Mouse (Mus musculus): Measurements from ENCODE around the gene Mapk1. TPM values are rescaled to one million over a fixed set of nuclear protein-coding genes. Genes with fewer than 3 reads are reported as not detected.

Gene Mapk1
- polyA plus RNA-seq, 1 experiment, result 296 TPM

DNA sequence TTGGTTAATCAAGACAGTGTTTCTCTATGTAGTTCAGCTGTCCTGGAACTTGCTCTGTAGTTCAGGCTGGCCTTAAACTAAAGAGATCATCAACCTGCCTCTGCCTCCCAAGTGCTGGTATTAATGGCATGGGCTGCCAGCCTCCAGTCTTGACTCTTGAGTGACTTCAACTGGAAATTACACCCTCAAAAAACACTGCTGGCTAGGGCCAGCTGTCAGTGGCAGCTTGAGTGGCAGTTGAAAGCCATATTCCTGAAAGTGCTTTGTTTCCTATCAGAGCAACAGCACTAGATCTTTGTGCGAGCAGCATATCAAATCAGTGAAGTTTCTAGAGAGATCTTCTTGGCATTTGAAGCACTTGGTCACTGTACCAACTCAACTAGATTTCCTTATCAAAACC lies 58.2 kb downstream of the Mapk1 start:
- Histone ChIP-seq H3K4me3 (ENCODE audit: insufficient read depth, low read length) (no peak overlapping the region), H3K27ac (ENCODE audit: insufficient read depth, low read length) (no peak overlapping the region), H3K4me1 (ENCODE audit: control insufficient read depth, insufficient read depth, low read length) (peaks cover 12% of the 10 kb centered on the region)
- TF ChIP-seq CTCF (IDR thresholded peaks at IDR 0.05; ENCODE audit: extremely low read depth, insufficient read depth, low read length), result no peak

GRCm38 (mm10) chr16:17044320-17044719 lies 61.1 kb downstream of the Mapk1 start:
- TF ChIP-seq CTCF (IDR thresholded peaks at IDR 0.05; ENCODE audit: extremely low read depth, insufficient read depth, low read length) (no peak), POLR2A (IDR thresholded peaks at IDR 0.05; ENCODE audit: extremely low read depth, insufficient read depth, low read length) (no peak)

DNA sequence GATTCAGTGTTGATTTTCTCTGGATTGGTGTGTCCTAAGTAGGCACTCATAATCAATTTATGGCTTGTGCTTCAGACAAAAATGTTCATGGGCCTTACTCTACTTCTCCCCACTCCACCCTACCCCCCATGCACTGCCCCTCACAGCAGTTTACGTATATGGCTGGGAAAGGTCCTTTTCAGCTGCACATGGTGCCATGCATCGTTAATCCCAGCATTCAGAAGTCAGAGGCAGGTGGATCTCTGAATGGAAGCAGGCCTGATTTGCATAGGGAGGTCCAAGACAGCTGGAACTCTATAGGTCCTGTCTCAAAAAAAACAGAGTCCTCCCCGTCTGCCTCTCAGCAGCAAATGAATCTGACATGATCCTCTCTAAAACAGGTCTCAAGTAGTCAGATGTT lies 62.1 kb downstream of the Mapk1 start:
- Histone ChIP-seq H3K27ac (ENCODE audit: insufficient read depth, low read length) (no peak overlapping the region), H3K4me3 (ENCODE audit: insufficient read depth, low read length) (no peak overlapping the region), H3K4me1 (ENCODE audit: control insufficient read depth, insufficient read depth, low read length) (peaks cover 16% of the 10 kb centered on the region)
- TF ChIP-seq POLR2A (IDR thresholded peaks at IDR 0.05; ENCODE audit: extremely low read depth, insufficient read depth, low read length), result no peak
- TF ChIP-seq CTCF (IDR thresholded peaks at IDR 0.05; ENCODE audit: extremely low read depth, insufficient read depth, low read length), result no peak

More at GRCm38 (mm10) chr16:17044320-17044719, 61.1 kb downstream of the Mapk1 start:
- Histone ChIP-seq H3K27ac (ENCODE audit: insufficient read depth, low read length) (peak overlapping the region; percentile 85), H3K4me1 (ENCODE audit: control insufficient read depth, insufficient read depth, low read length) (peaks cover 16% of the 10 kb centered on the region), H3K4me3 (ENCODE audit: insufficient read depth, low read length) (no peak overlapping the region)

DNA sequence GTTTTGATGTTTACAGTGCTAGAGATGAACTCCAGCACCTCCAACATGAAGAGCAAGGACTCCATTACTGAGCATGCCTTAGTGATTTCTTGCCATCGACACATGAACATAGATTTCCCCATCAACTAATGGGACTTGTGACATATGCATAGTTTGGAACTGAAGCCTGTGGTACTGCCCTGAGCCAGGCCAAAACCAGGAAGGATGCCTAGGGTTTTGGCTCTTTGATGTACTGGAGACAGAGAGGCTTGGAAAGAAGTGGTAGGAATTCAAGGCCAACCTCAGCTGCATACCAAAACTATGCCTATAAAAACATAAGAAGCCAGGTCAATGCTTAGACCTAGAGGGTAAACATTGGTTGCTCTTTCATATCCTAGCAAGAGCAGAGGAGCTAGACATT lies 66.7 kb downstream of the Mapk1 start:
- H3K27ac ChIP-seq (ENCODE audit: insufficient read depth, low read length), result no peak overlapping the region
- no peak overlapping the region for H3K4me3 ChIP-seq (ENCODE audit: insufficient read depth, low read length)
- H3K4me1 ChIP-seq (ENCODE audit: control insufficient read depth, insufficient read depth, low read length), result peaks cover 5% of the 10 kb centered on the region
- TF ChIP-seq CTCF (IDR thresholded peaks at IDR 0.05; ENCODE audit: extremely low read depth, insufficient read depth, low read length), result no peak
- TF ChIP-seq POLR2A (IDR thresholded peaks at IDR 0.05; ENCODE audit: extremely low read depth, insufficient read depth, low read length), result no peak

GRCm38 (mm10) chr16:17052087-17052486 lies 68.9 kb downstream of the Mapk1 start:
- Histone ChIP-seq H3K4me3 (ENCODE audit: insufficient read depth, low read length) (no peak overlapping the region), H3K4me1 (ENCODE audit: control insufficient read depth, insufficient read depth, low read length) (peaks cover 1% of the 10 kb centered on the region; the same call in 1 of the 2 replicates), H3K27ac (ENCODE audit: insufficient read depth, low read length) (no peak overlapping the region)
- TF ChIP-seq CTCF (IDR thresholded peaks at IDR 0.05; ENCODE audit: extremely low read depth, insufficient read depth, low read length), result no peak
- TF ChIP-seq POLR2A (IDR thresholded peaks at IDR 0.05; ENCODE audit: extremely low read depth, insufficient read depth, low read length), result no peak

DNA sequence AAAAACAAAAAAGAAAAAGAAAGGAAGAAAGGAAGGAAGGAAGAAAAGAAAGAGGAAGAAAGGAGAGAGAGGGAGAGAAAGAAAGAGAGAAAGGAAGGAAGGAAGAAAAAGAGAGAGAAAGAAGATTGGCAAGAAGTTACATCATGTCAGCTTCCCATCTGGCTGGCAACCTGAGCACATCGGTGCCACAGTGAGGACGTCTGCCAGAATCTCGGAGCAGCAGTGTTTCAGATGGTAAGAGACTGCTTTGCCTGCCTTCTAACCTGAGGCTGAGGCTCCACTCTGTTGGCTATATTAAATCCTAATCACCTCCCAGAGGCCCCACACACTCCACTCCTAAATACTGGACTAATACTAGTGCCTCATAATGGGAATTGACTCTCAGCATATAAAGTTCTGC lies 70.7 kb downstream of the Mapk1 start:
- Histone ChIP-seq H3K4me3 (ENCODE audit: insufficient read depth, low read length) (no peak overlapping the region), H3K4me1 (ENCODE audit: control insufficient read depth, insufficient read depth, low read length) (no peaks in the 10 kb centered on the region; the same call in 1 of the 2 replicates), H3K27ac (ENCODE audit: insufficient read depth, low read length) (no peak overlapping the region)
- TF ChIP-seq POLR2A (IDR thresholded peaks at IDR 0.05; ENCODE audit: extremely low read depth, insufficient read depth, low read length) (no peak), CTCF (IDR thresholded peaks at IDR 0.05; ENCODE audit: extremely low read depth, insufficient read depth, low read length) (no peak)

- no peak for TF ChIP-seq POLR2A (IDR thresholded peaks at IDR 0.05; ENCODE audit: extremely low read depth, insufficient read depth, low read length)
- TF ChIP-seq CTCF (IDR thresholded peaks at IDR 0.05; ENCODE audit: extremely low read depth, insufficient read depth, low read length), result no peak
- Histone ChIP-seq H3K4me3 (ENCODE audit: insufficient read depth, low read length) (no peak overlapping the region), H3K4me1 (ENCODE audit: control insufficient read depth, insufficient read depth, low read length) (no peaks in the 10 kb centered on the region; the same call in 1 of the 2 replicates), H3K27ac (ENCODE audit: insufficient read depth, low read length) (no peak overlapping the region)
These were observed 72.4 kb downstream of the Mapk1 start for GRCm38 (mm10) chr16:17055584-17055983.

- TF ChIP-seq CTCF (IDR thresholded peaks at IDR 0.05; ENCODE audit: extremely low read depth, insufficient read depth, low read length) (no peak), POLR2A (IDR thresholded peaks at IDR 0.05; ENCODE audit: extremely low read depth, insufficient read depth, low read length) (no peak)
- H3K4me1 ChIP-seq (ENCODE audit: control insufficient read depth, insufficient read depth, low read length), result no peaks in the 10 kb centered on the region
- H3K27ac ChIP-seq (ENCODE audit: insufficient read depth, low read length), result no peak overlapping the region
- no peak overlapping the region for H3K4me3 ChIP-seq (ENCODE audit: insufficient read depth, low read length)
These were observed 79.2 kb downstream of the Mapk1 start for GRCm38 (mm10) chr16:17062338-17062737.

DNA sequence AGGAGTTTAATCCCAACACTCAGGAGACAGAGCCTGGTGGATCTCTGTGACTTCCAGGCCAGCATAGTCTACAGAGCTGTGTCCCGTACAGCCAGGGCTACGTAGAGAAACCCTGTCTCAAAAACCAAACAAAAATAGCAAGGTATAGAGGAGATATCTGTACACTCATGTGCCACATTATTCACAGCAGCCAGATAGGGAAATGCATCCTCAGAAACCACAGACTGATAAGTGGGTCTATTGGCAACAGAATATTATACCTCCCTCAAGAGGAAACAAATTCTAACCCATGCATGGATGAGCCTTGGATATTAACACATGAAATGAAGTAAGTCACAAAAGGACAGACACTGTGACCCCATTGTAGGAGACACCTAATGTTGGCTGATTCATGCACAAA lies 84.4 kb downstream of the Mapk1 start:
- no peak for TF ChIP-seq CTCF (IDR thresholded peaks at IDR 0.05; ENCODE audit: extremely low read depth, insufficient read depth, low read length)
- no peak overlapping the region for H3K27ac ChIP-seq (ENCODE audit: insufficient read depth, low read length)
- H3K4me1 ChIP-seq (ENCODE audit: control insufficient read depth, insufficient read depth, low read length), result no peaks in the 10 kb centered on the region; the same call in 1 of the 2 replicates
- H3K4me3 ChIP-seq (ENCODE audit: insufficient read depth, low read length), result no peak overlapping the region

DNA sequence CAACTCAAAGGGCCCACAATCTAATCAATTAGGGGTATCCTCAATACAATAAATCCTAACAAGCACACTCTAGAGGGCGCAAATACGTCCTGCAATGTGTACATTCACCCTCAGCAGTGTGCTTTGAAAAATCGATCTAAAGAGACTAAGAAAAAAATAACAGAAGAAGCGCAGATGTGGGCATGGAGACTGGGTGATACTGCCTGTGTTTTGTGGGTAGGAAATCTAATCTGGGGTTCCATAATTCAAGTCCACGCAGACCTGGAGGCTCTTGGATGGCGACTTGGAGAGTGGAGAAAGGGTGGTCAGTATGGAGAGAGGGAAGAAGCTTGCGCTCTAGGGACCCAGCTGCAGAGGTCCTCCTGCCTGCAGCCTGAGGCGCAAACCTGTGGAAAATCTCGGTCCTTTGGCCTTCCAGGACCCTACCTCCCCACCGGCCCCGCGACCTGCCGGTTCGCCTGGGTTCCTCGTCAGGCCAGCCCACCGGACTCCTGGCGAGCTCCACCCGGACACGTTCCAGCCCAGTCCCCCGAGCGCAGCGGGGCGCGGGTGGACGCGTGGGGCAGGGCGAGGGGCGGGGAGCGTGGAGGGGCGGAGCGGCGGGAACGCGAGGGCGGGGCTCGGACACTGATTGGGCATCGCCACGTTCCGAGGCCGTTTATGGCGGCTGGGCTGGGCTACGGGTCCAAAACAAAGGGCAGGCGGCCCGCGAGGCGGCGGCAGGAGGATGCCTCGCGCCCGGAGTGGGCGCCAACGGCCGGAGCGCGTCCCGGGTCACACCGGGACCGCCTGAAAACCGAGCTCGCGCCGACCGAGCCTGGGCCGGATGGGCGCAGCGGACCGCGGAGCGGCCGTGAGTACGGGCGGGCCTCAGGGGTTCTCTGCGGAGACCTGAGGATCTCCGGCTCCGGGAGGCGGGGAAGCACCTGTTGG lies 86.6 kb downstream of the Mapk1 start, which contains the start of gene Ypel1:
Gene Ypel1 (plus strand): TSS at position 186 of the 933 bp plus-strand sequence.
- TF ChIP-seq POLR2A (IDR thresholded peaks at IDR 0.05; ENCODE audit: extremely low read depth, insufficient read depth, low read length) (peak; percentile 42; the same call in 1 of the 2 replicates), CTCF (IDR thresholded peaks at IDR 0.05; ENCODE audit: extremely low read depth, insufficient read depth, low read length) (no peak)
- peak within 1 kb of the TSS; percentile 99 for H3K4me3 ChIP-seq (ENCODE audit: insufficient read depth, low read length)
- no peaks in the 10 kb centered on the region; the same call in 1 of the 2 replicates for H3K4me1 ChIP-seq (ENCODE audit: control insufficient read depth, insufficient read depth, low read length)
- H3K27ac ChIP-seq (ENCODE audit: insufficient read depth, low read length), result peak within 1 kb of the TSS; percentile 95
